Mouse (Mus musculus) megakaryocyte progenitor cell, adult 5-6 weeks (primary cell): ENCODE measurements around the gene Pex16. TPM values are rescaled to one million over a fixed set of nuclear protein-coding genes. Genes with fewer than 3 reads are reported as not detected.

Source experiments
- ATAC-seq: replicated peaks from 2 replicates; pipeline ENCODE4 v1.8.0; 2016; ENCODE audit warnings: mild to moderate bottlenecking, moderate TSS enrichment, inconsistent platforms; ENCODE audit not compliant: poor library complexity
- total RNA-seq, 2 experiments: library from RNA; stranded (forward) in 1 of 2; stranded (reverse) in 1 of 2; fragments of 157-497, 149-512 nt in 1 of 2; fragments of 200-1000 nt in 1 of 2; gene quantifications; 2 replicates each; pipeline versions ENCODE4 v1.2.3 to v1.2.4; 2015 to 2017

The Pex16 gene
- total RNA-seq, 2 experiments from 2014 or later, result 16.7 to 22.1 TPM

GRCm38 (mm10) chr2:92367383-92368029, 7.0 kb upstream of the Pex16 start:
- ATAC-seq, result no peak

GRCm38 (mm10) chr2:92370375-92370774, 4.1 kb upstream of the Pex16 start:
- ATAC-seq, result no peak

- no peak for ATAC-seq
These were observed 3.4 kb upstream of the Pex16 start for GRCm38 (mm10) chr2:92370821-92371805.

GRCm38 (mm10) chr2:92371971-92372690, 2.3 kb upstream of the Pex16 start:
- ATAC-seq, result no peak

- no peak for ATAC-seq
These were observed 1.6 kb upstream of the Pex16 start for GRCm38 (mm10) chr2:92372767-92373436.

GRCm38 (mm10) chr2:92373437-92373813, 1.1 kb upstream of the Pex16 start:
- no peak for ATAC-seq

- peak; percentile 89 for ATAC-seq
These were observed 685 bp downstream of the Pex16 start for GRCm38 (mm10) chr2:92375099-92375623.

GRCm38 (mm10) chr2:92375788-92376187, 1.3 kb downstream of the Pex16 start:
- ATAC-seq, result no peak

GRCm38 (mm10) chr2:92376300-92376699, 1.8 kb downstream of the Pex16 start:
- ATAC-seq, result peak; percentile 4; the same call in 1 of the 2 replicates

- no peak for ATAC-seq
These were observed 2.8 kb downstream of the Pex16 start for GRCm38 (mm10) chr2:92377320-92377719.

- no peak for ATAC-seq
These were observed 5.5 kb downstream of the Pex16 start for GRCm38 (mm10) chr2:92379783-92380494.

- ATAC-seq, result no peak
These were observed 6.1 kb downstream of the Pex16 start for GRCm38 (mm10) chr2:92380495-92381050.

GRCm38 (mm10) chr2:92381161-92381560, 6.7 kb downstream of the Pex16 start:
- no peak for ATAC-seq

GRCm38 (mm10) chr2:92381901-92382588, 7.6 kb downstream of the Pex16 start, which contains the start of gene 1700029I15Rik:
1700029I15Rik (plus strand) TSS chr2:92382538.
- ATAC-seq, result no peak

GRCm38 (mm10) chr2:92382759-92383158, 8.3 kb downstream of the Pex16 start:
- no peak for ATAC-seq

GRCm38 (mm10) chr2:92384101-92384500, 9.6 kb downstream of the Pex16 start:
- no peak for ATAC-seq

- no peak for ATAC-seq
These were observed 10.9 kb downstream of the Pex16 start for GRCm38 (mm10) chr2:92385113-92386051.
